Mouse (Mus musculus): ENCODE measurements around the gene Ensa. TPM values are rescaled to one million over a fixed set of nuclear protein-coding genes. Genes with fewer than 3 reads are reported as not detected.
A peak's percentile ranks its signal among the peaks of the same experiment; 100 is the strongest.
"Not testable (repeated sequence)": the region's sequence is repeated elsewhere in the genome, so short reads cannot be mapped to it uniquely, and the experiment has no call there.

Ensa gene
- total and polyA plus RNA-seq, 3 experiments: 9.0 to 104 (median 82.5) TPM

- DNase-seq: no peak
Measured at GRCm38 (mm10) chr3:95662724-95663449, 38.1 kb downstream of the Ensa start.

- no peak for DNase-seq
Measured at GRCm38 (mm10) chr3:95663486-95663885, 38.7 kb downstream of the Ensa start.

GRCm38 (mm10) chr3:95663969-95664608 lies 39.3 kb downstream of the Ensa start:
- peak; percentile 75 for DNase-seq

GRCm38 (mm10) chr3:95664940-95665352 lies 40.2 kb downstream of the Ensa start:
- DNase-seq: peak; percentile 56

GRCm38 (mm10) chr3:95666124-95666844 lies 41.5 kb downstream of the Ensa start:
- peak; percentile 86 for DNase-seq

- no peak for DNase-seq
Measured at GRCm38 (mm10) chr3:95667521-95667920, 42.7 kb downstream of the Ensa start.

GRCm38 (mm10) chr3:95668026-95668425 lies 43.2 kb downstream of the Ensa start:
- DNase-seq: peak; percentile 85

- peak; percentile 40 for DNase-seq
Measured at GRCm38 (mm10) chr3:95668589-95669308, 44.0 kb downstream of the Ensa start.

- DNase-seq: no peak
Measured at GRCm38 (mm10) chr3:95669309-95669665, 44.5 kb downstream of the Ensa start.

GRCm38 (mm10) chr3:95670419-95670818 lies 45.6 kb downstream of the Ensa start:
- DNase-seq: not testable (repeated sequence)

GRCm38 (mm10) chr3:95671201-95671600 lies 46.4 kb downstream of the Ensa start:
- no peak for DNase-seq

- DNase-seq: no peak
Measured at GRCm38 (mm10) chr3:95672461-95672860, 47.7 kb downstream of the Ensa start.

GRCm38 (mm10) chr3:95672861-95673706 lies 48.3 kb downstream of the Ensa start:
- peak; percentile 46 for DNase-seq

- DNase-seq: no peak
Measured at GRCm38 (mm10) chr3:95673707-95674211, 49.0 kb downstream of the Ensa start.

GRCm38 (mm10) chr3:95674236-95674635 lies 49.4 kb downstream of the Ensa start:
- DNase-seq: peak; percentile 88

GRCm38 (mm10) chr3:95674812-95675211 lies 50.0 kb downstream of the Ensa start:
- no peak for DNase-seq

- DNase-seq: peak; percentile 91
Measured at GRCm38 (mm10) chr3:95675301-95676092, 50.7 kb downstream of the Ensa start.

- DNase-seq: peak; percentile 84
Measured at GRCm38 (mm10) chr3:95676745-95677419, 52.1 kb downstream of the Ensa start.

- no peak for DNase-seq
Measured at GRCm38 (mm10) chr3:95677420-95678090, 52.8 kb downstream of the Ensa start.

Data from adrenal gland, adult 2 months (tissue).